Mouse (Mus musculus) mature B cell (primary cell): Measurements from ENCODE around the gene Spata31d1c.

ENCODE experiments used
- in situ Hi-C: fragments of 300-500 bp; cut with MboI; formaldehyde crosslinking; loops from 2 replicates; pipeline ENCODE4 v1.14.3; 2019

Spata31d1c gene

GRCm38 (mm10) chr13:65032758-65033157, at the start of gene Spata31d1c:
Gene Spata31d1c, plus strand, starts transcription at chr13:65033058.
- in situ Hi-C loops = no loop called here

GRCm38 (mm10) chr13:64988828-64989227, 44.0 kb upstream of the Spata31d1c start:
- in situ Hi-C loops = no loop called here

GRCm38 (mm10) chr13:65005414-65005813, 27.4 kb upstream of the Spata31d1c start:
- in situ Hi-C loops = no loop called here

GRCm38 (mm10) chr13:65006760-65007159, 26.1 kb upstream of the Spata31d1c start:
- in situ Hi-C loops = no loop called here

GRCm38 (mm10) chr13:65007971-65008370, 24.9 kb upstream of the Spata31d1c start:
- in situ Hi-C loops = no loop called here

- in situ Hi-C loops = no loop called here
Measured at GRCm38 (mm10) chr13:65011052-65011738, 21.7 kb upstream of the Spata31d1c start.

- in situ Hi-C loops = no loop called here
Measured at GRCm38 (mm10) chr13:65035057-65035456, 2.2 kb downstream of the Spata31d1c start.

GRCm38 (mm10) chr13:65052660-65053059, 19.8 kb downstream of the Spata31d1c start, which contains the start of gene Prss47:
Gene Prss47, minus strand, starts transcription at chr13:65052760.
- in situ Hi-C loops = no loop called here

GRCm38 (mm10) chr13:65069969-65070368, 37.1 kb downstream of the Spata31d1c start:
- in situ Hi-C loops = no loop called here
